Mouse (Mus musculus): ENCODE measurements at regions not wholly inside any gene's neighbourhood (a gene's known extent, or its start where the extent isn't known, plus 50 kb on each side); places are given as distances from the start of the nearest gene placed in this dataset.

- H3K27me3 ChIP-seq (ENCODE audit: control insufficient read depth, insufficient read depth, low read length), result no peaks in the 10 kb centered on the region
- H3K27ac ChIP-seq (ENCODE audit: insufficient read depth, low read length), result no peak overlapping the region
- no peaks in the 10 kb centered on the region for H3K4me1 ChIP-seq (ENCODE audit: control insufficient read depth, insufficient read depth, insufficient read length)
- WGBS, result 76% methylated on average over 9 of the region's 9 CpGs
- no peak for DNase-seq (ENCODE audit: low read depth in 1 of 2, low spot score in 2 of 2)
- H3K36me3 ChIP-seq (ENCODE audit: control insufficient read depth, insufficient read depth, low read length), result no peaks in the 10 kb centered on the region
- H3K4me3 ChIP-seq (ENCODE audit: extremely low read depth, insufficient read depth, insufficient read length), result no peak overlapping the region
- no peak for TF ChIP-seq POLR2A (IDR thresholded peaks at IDR 0.05; ENCODE audit: low read depth, low read length)
- TF ChIP-seq CTCF (IDR thresholded peaks at IDR 0.05; ENCODE audit: extremely low read depth, insufficient read depth, insufficient read length, insufficient replicate concordance), result no peak
Measured at GRCm38 (mm10) chr12:109839126-109839587, 239.0 kb upstream of the Rtl1 start.

DNA sequence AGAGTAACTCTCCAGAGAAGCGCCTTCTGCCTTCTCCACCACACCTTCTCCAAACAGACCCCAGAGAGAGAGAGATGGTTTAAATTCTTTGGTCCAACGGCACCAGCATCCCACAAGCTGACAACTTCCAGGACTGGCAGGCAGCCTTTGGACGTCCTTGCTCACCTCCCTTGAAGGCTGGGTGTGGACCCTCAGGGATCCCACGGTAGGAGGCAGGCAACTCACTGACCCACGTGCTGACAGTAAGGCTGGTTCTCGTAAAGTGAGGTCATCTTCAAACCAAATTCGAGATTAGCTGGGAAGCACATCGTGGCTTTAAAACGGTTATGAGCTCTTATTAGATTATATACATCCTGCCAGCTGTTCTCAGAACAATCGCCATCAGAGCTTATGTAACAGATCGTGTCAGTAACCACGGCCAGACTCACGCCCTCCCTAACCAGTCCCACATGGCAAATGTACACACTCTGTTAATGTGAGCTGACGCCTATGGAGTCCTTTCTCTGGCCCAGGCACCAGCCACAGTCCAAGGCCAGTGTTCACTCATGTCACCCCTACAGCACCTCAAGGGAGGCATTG lies 239.9 kb upstream of the Rtl1 start:
- Histone ChIP-seq H3K4me1 (ENCODE audit: control insufficient read depth, insufficient read depth, insufficient read length) (no peaks in the 10 kb centered on the region), H3K36me3 (ENCODE audit: control insufficient read depth, insufficient read depth, low read length) (no peaks in the 10 kb centered on the region), H3K27me3 (ENCODE audit: control insufficient read depth, insufficient read depth, low read length) (no peaks in the 10 kb centered on the region), H3K4me3 (ENCODE audit: extremely low read depth, insufficient read depth, insufficient read length) (no peak overlapping the region), H3K27ac (ENCODE audit: insufficient read depth, low read length) (no peak overlapping the region)
- DNase-seq (ENCODE audit: low read depth in 1 of 2, low spot score in 2 of 2), result no peak
- TF ChIP-seq CTCF (IDR thresholded peaks at IDR 0.05; ENCODE audit: extremely low read depth, insufficient read depth, insufficient read length, insufficient replicate concordance), result no peak
- TF ChIP-seq POLR2A (IDR thresholded peaks at IDR 0.05; ENCODE audit: low read depth, low read length), result no peak
- WGBS, result 56% methylated on average over 14 of the region's 14 CpGs

GRCm38 (mm10) chr12:109844723-109845601 lies 244.8 kb upstream of the Rtl1 start:
- 74% methylated on average over 8 of the region's 8 CpGs for WGBS

GRCm38 (mm10) chr12:109845602-109845906 lies 245.4 kb upstream of the Rtl1 start:
- TF ChIP-seq POLR2A (IDR thresholded peaks at IDR 0.05; ENCODE audit: low read depth, low read length) (no peak), CTCF (IDR thresholded peaks at IDR 0.05; ENCODE audit: extremely low read depth, insufficient read depth, insufficient read length, insufficient replicate concordance) (no peak)

More at GRCm38 (mm10) chr12:109844723-109845601, 244.8 kb upstream of the Rtl1 start:
- Histone ChIP-seq H3K36me3 (ENCODE audit: control insufficient read depth, insufficient read depth, low read length) (no peaks in the 10 kb centered on the region), H3K4me1 (ENCODE audit: control insufficient read depth, insufficient read depth, insufficient read length) (no peaks in the 10 kb centered on the region), H3K27ac (ENCODE audit: insufficient read depth, low read length) (no peak overlapping the region), H3K27me3 (ENCODE audit: control insufficient read depth, insufficient read depth, low read length) (no peaks in the 10 kb centered on the region), H3K4me3 (ENCODE audit: extremely low read depth, insufficient read depth, insufficient read length) (no peak overlapping the region)
- TF ChIP-seq CTCF (IDR thresholded peaks at IDR 0.05; ENCODE audit: extremely low read depth, insufficient read depth, insufficient read length, insufficient replicate concordance), result no peak
- TF ChIP-seq POLR2A (IDR thresholded peaks at IDR 0.05; ENCODE audit: low read depth, low read length), result no peak
- DNase-seq (ENCODE audit: low read depth in 1 of 2, low spot score in 2 of 2), result no peak

GRCm38 (mm10) chr12:109856336-109856735 lies 256.2 kb upstream of the Rtl1 start:
- no peaks in the 10 kb centered on the region for H3K4me1 ChIP-seq (ENCODE audit: control insufficient read depth, insufficient read depth, insufficient read length)
- TF ChIP-seq CTCF (IDR thresholded peaks at IDR 0.05; ENCODE audit: extremely low read depth, insufficient read depth, insufficient read length, insufficient replicate concordance) (no peak), POLR2A (IDR thresholded peaks at IDR 0.05; ENCODE audit: low read depth, low read length) (no peak)
- no peaks in the 10 kb centered on the region for H3K36me3 ChIP-seq (ENCODE audit: control insufficient read depth, insufficient read depth, low read length)
- no peaks in the 10 kb centered on the region for H3K27me3 ChIP-seq (ENCODE audit: control insufficient read depth, insufficient read depth, low read length)
- no peak for DNase-seq (ENCODE audit: low read depth in 1 of 2, low spot score in 2 of 2)
- 92% methylated on average over 1 of the region's 1 CpGs for WGBS
- no peak overlapping the region for H3K27ac ChIP-seq (ENCODE audit: insufficient read depth, low read length)
- H3K4me3 ChIP-seq (ENCODE audit: extremely low read depth, insufficient read depth, insufficient read length), result no peak overlapping the region

More at GRCm38 (mm10) chr12:109845602-109845906, 245.4 kb upstream of the Rtl1 start:
- DNase-seq (ENCODE audit: low read depth in 1 of 2, low spot score in 2 of 2), result no peak
- no peaks in the 10 kb centered on the region for H3K36me3 ChIP-seq (ENCODE audit: control insufficient read depth, insufficient read depth, low read length)
- WGBS, result 84% methylated on average over 5 of the region's 5 CpGs
- no peaks in the 10 kb centered on the region for H3K4me1 ChIP-seq (ENCODE audit: control insufficient read depth, insufficient read depth, insufficient read length)
- H3K27ac ChIP-seq (ENCODE audit: insufficient read depth, low read length), result no peak overlapping the region
- no peak overlapping the region for H3K4me3 ChIP-seq (ENCODE audit: extremely low read depth, insufficient read depth, insufficient read length)
- no peaks in the 10 kb centered on the region for H3K27me3 ChIP-seq (ENCODE audit: control insufficient read depth, insufficient read depth, low read length)

- WGBS, result 81% methylated on average over 4 of the region's 4 CpGs
- no peak overlapping the region for H3K27ac ChIP-seq (ENCODE audit: insufficient read depth, low read length)
Measured at GRCm38 (mm10) chr12:109857705-109858104, 257.6 kb upstream of the Rtl1 start.

GRCm38 (mm10) chr12:109864826-109865225 lies 264.7 kb upstream of the Rtl1 start:
- WGBS, result 49% methylated on average over 4 of the region's 4 CpGs
- DNase-seq (ENCODE audit: low read depth in 1 of 2, low spot score in 2 of 2), result no peak
- no peaks in the 10 kb centered on the region for H3K4me1 ChIP-seq (ENCODE audit: control insufficient read depth, insufficient read depth, insufficient read length)
- no peak overlapping the region for H3K27ac ChIP-seq (ENCODE audit: insufficient read depth, low read length)
- H3K4me3 ChIP-seq (ENCODE audit: extremely low read depth, insufficient read depth, insufficient read length), result no peak overlapping the region
- no peak for TF ChIP-seq POLR2A (IDR thresholded peaks at IDR 0.05; ENCODE audit: low read depth, low read length)
- TF ChIP-seq CTCF (IDR thresholded peaks at IDR 0.05; ENCODE audit: extremely low read depth, insufficient read depth, insufficient read length, insufficient replicate concordance), result no peak
- H3K27me3 ChIP-seq (ENCODE audit: control insufficient read depth, insufficient read depth, low read length), result no peaks in the 10 kb centered on the region
- no peaks in the 10 kb centered on the region for H3K36me3 ChIP-seq (ENCODE audit: control insufficient read depth, insufficient read depth, low read length)

More at GRCm38 (mm10) chr12:109857705-109858104, 257.6 kb upstream of the Rtl1 start:
- no peak for DNase-seq (ENCODE audit: low read depth in 1 of 2, low spot score in 2 of 2)
- no peaks in the 10 kb centered on the region for H3K36me3 ChIP-seq (ENCODE audit: control insufficient read depth, insufficient read depth, low read length)
- H3K4me1 ChIP-seq (ENCODE audit: control insufficient read depth, insufficient read depth, insufficient read length), result no peaks in the 10 kb centered on the region
- no peaks in the 10 kb centered on the region for H3K27me3 ChIP-seq (ENCODE audit: control insufficient read depth, insufficient read depth, low read length)
- no peak for TF ChIP-seq POLR2A (IDR thresholded peaks at IDR 0.05; ENCODE audit: low read depth, low read length)
- TF ChIP-seq CTCF (IDR thresholded peaks at IDR 0.05; ENCODE audit: extremely low read depth, insufficient read depth, insufficient read length, insufficient replicate concordance), result no peak
- no peak overlapping the region for H3K4me3 ChIP-seq (ENCODE audit: extremely low read depth, insufficient read depth, insufficient read length)
